Mouse (Mus musculus) liver, adult 10 weeks (tissue): ENCODE data around the gene Draxin. TPM values are rescaled to one million over a fixed set of nuclear protein-coding genes. Genes with fewer than 3 reads are reported as not detected.

ENCODE experiments used
- polyA plus RNA-seq: library from polyadenylated mRNA; stranded (reverse); fragments of 350-450 nt; fragmentation: Illumina TruSeq; extraction: RNeasy Lipid Tissue Mini Kit (QIAGEN cat#74804); gene quantifications from one replicate; pipeline ENCODE4 v1.2.3, GENCODE M21; 2014; ENCODE audit warnings: low read depth, low replicate concordance

Draxin gene
- polyA plus RNA-seq = not detected

GRCm38 (mm10) chr4:148130561-148131413 lies at the start of gene Draxin:
Gene Draxin, minus strand, starts transcription at chr4:148130698.

GRCm38 (mm10) chr4:148160436-148161390 lies 30.2 kb upstream of the Draxin start, which contains the start of the genes Fbxo44 and Fbxo2:
Gene Fbxo44, minus strand, starts transcription at chr4:148160482.
Gene Fbxo2, plus strand, starts transcription at chr4:148160621.

GRCm38 (mm10) chr4:148151267-148152168 lies 21.0 kb upstream of the Draxin start, which contains the start of gene Fbxo6:
Gene Fbxo6, minus strand, starts transcription at chr4:148152140.

GRCm38 (mm10) chr4:148130133-148130532 lies 365 bp downstream of the Draxin start, which contains the start of gene Mad2l2:
Gene Mad2l2, plus strand, starts transcription at chr4:148130384.

GRCm38 (mm10) chr4:148087907-148088527 lies 42.5 kb downstream of the Draxin start, which contains the start of gene Agtrap:
Gene Agtrap, minus strand, starts transcription at chr4:148088031.

Other genes with a start within 250 kb of the Draxin start
- 21.5 TPM for gene Mfn2, start 226.0 kb downstream of the Draxin start, polyA plus RNA-seq
- gene Plod1, start 193.9 kb downstream of the Draxin start, polyA plus RNA-seq = 3.8 TPM
- 3.3 TPM for gene 2510039O18Rik, start 189.8 kb downstream of the Draxin start, polyA plus RNA-seq
- gene Nppb, start 144.9 kb downstream of the Draxin start, polyA plus RNA-seq = not detected
- gene Nppa, start 130.0 kb downstream of the Draxin start, polyA plus RNA-seq = not detected
- 1.1 TPM for gene Clcn6, start 91.9 kb downstream of the Draxin start, polyA plus RNA-seq
- 2.1 TPM for gene Mthfr, start 91.6 kb downstream of the Draxin start, polyA plus RNA-seq
- 1.2 TPM for gene Agtrap, start 42.7 kb downstream of the Draxin start, polyA plus RNA-seq
- gene Mad2l2, start 314 bp downstream of the Draxin start, polyA plus RNA-seq = 7.5 TPM
- gene Fbxo6, start 21.4 kb upstream of the Draxin start, polyA plus RNA-seq = 3.2 TPM
- gene Fbxo44, start 29.8 kb upstream of the Draxin start, polyA plus RNA-seq = 0.56 TPM
- not detected for gene Fbxo2, start 29.9 kb upstream of the Draxin start, polyA plus RNA-seq
- not detected for gene Disp3, start 157.3 kb upstream of the Draxin start, polyA plus RNA-seq